Mouse (Mus musculus): Measurements from ENCODE around the gene Gm28036.

DNA sequence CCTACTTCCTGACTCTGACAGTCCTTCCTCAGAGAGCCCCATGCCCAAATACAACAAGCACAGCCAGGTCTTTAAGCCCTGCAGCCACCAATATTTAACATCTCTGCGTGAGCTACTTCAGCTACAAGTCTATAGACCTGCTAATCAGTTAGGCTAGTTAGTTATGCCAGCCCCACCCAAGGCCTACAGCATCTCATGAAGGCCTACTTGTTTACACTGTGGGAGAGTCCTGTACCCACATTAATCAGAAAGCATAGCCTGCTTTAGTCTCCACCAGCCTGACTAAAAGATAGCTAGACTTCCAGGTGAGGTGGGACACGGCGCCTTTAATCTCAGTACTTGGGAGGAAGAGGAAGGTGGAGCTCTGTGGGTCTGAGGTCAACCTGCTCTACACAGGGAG, 87.5 kb downstream of the Gm28036 start:
- TF ChIP-seq RAD21 (IDR thresholded peaks at IDR 0.05; ENCODE audit: low read depth, low read length): no peak
- no peak for TF ChIP-seq ZKSCAN1 (IDR thresholded peaks at IDR 0.05; ENCODE audit: low read depth, low read length)
- TF ChIP-seq MYB (IDR thresholded peaks at IDR 0.05; ENCODE audit: low read depth, low read length): no peak
- TF ChIP-seq POLR2A (IDR thresholded peaks at IDR 0.05; ENCODE audit: control insufficient read depth in 1 of 2, insufficient read depth in 1 of 2, low read depth in 1 of 2, low read length in 2 of 2, poor library complexity in 1 of 2): no peak
- TF ChIP-seq ZNF384 (IDR thresholded peaks at IDR 0.05; ENCODE audit: low read depth, low read length): no peak
- no peak for TF ChIP-seq EP300 (IDR thresholded peaks at IDR 0.05; ENCODE audit: low read depth in 1 of 2, low read length in 2 of 2)

All from MEL (cell line).